Mouse (Mus musculus): ENCODE results near the gene Gabre.

The Gabre gene

GRCm38 (mm10) chrX:72274659-72275371 lies at the start of gene Gabre:
Gabre (minus strand) TSS chrX:72274803.
- DNase-seq (ENCODE audit: low spot score): peak; percentile 36

- DNase-seq (ENCODE audit: low spot score): no peak
These were observed 23.2 kb upstream of the Gabre start for GRCm38 (mm10) chrX:72297812-72298211.

- no peak for DNase-seq (ENCODE audit: low spot score)
These were observed 715 bp upstream of the Gabre start for GRCm38 (mm10) chrX:72275372-72275663.

- no peak for DNase-seq (ENCODE audit: low spot score)
These were observed 491 bp downstream of the Gabre start for GRCm38 (mm10) chrX:72273966-72274658.

GRCm38 (mm10) chrX:72270637-72271036 lies 4.0 kb downstream of the Gabre start:
- DNase-seq (ENCODE audit: low spot score): no peak

GRCm38 (mm10) chrX:72221717-72222116 lies 52.9 kb downstream of the Gabre start, which contains the start of gene Magea4:
Magea4 (plus strand) TSS chrX:72222017.
- DNase-seq (ENCODE audit: low spot score): no peak
